Mouse (Mus musculus): Measurements from ENCODE around the gene Amer2. TPM values are rescaled to one million over a fixed set of nuclear protein-coding genes. Genes with fewer than 3 reads are reported as not detected.

The Amer2 gene
- polyA plus RNA-seq, 1 experiment from 2014 or later = 3.3 TPM

GRCm38 (mm10) chr14:60432136-60432535 lies 59.1 kb downstream of the Amer2 start:
- 86% methylated on average over 2 of the region's 2 CpGs for WGBS
- DNase-seq (ENCODE audit: low spot score) (no peak), ATAC-seq (replicated peaks; ENCODE audit: insufficient number of reproducible peaks, low FRiP score, low TSS enrichment, low read depth) (no peak)
- Histone ChIP-seq H3K27ac (replicated peaks; ENCODE audit: low read depth, low read length) (no peak overlapping the region), H3K4me2 (ENCODE audit: low read depth, low read length) (no peak overlapping the region), H3K9me3 (replicated peaks; ENCODE audit: control insufficient read depth, low read length) (no peaks in the 10 kb centered on the region), H3K27me3 (ENCODE audit: control insufficient read depth, insufficient read depth, low read length) (no peaks in the 10 kb centered on the region), H3K9ac (replicated peaks; ENCODE audit: low read length) (no peak overlapping the region), H3K4me1 (ENCODE audit: control insufficient read depth, insufficient read depth, low read length) (no peaks in the 10 kb centered on the region), H3K36me3 (replicated peaks; ENCODE audit: control insufficient read depth, insufficient read depth, low read depth, low read length) (no peaks in the 10 kb centered on the region), H3K4me3 (ENCODE audit: low read depth, low read length) (no peak overlapping the region)

- 81% methylated on average over 4 of the region's 4 CpGs for WGBS
- H3K9me3 ChIP-seq (replicated peaks; ENCODE audit: control insufficient read depth, low read length) = no peaks in the 10 kb centered on the region
- no peaks in the 10 kb centered on the region for H3K4me1 ChIP-seq (ENCODE audit: control insufficient read depth, insufficient read depth, low read length)
- no peaks in the 10 kb centered on the region for H3K36me3 ChIP-seq (replicated peaks; ENCODE audit: control insufficient read depth, insufficient read depth, low read depth, low read length)
- no peak overlapping the region for H3K4me3 ChIP-seq (ENCODE audit: low read depth, low read length)
- no peak overlapping the region for H3K9ac ChIP-seq (replicated peaks; ENCODE audit: low read length)
- no peak overlapping the region for H3K27ac ChIP-seq (replicated peaks; ENCODE audit: low read depth, low read length)
- DNase-seq (ENCODE audit: low spot score) (no peak), ATAC-seq (replicated peaks; ENCODE audit: insufficient number of reproducible peaks, low FRiP score, low TSS enrichment, low read depth) (no peak)
- no peaks in the 10 kb centered on the region for H3K27me3 ChIP-seq (ENCODE audit: control insufficient read depth, insufficient read depth, low read length)
- no peak overlapping the region for H3K4me2 ChIP-seq (ENCODE audit: low read depth, low read length)
Measured at GRCm38 (mm10) chr14:60435515-60435914, 62.5 kb downstream of the Amer2 start.

- ATAC-seq (replicated peaks; ENCODE audit: insufficient number of reproducible peaks, low FRiP score, low TSS enrichment, low read depth) = no peak
- H3K36me3 ChIP-seq (replicated peaks; ENCODE audit: control insufficient read depth, insufficient read depth, low read depth, low read length) = no peaks in the 10 kb centered on the region
- no peak overlapping the region for H3K4me3 ChIP-seq (ENCODE audit: low read depth, low read length)
- no peaks in the 10 kb centered on the region for H3K4me1 ChIP-seq (ENCODE audit: control insufficient read depth, insufficient read depth, low read length)
- no peak overlapping the region for H3K4me2 ChIP-seq (ENCODE audit: low read depth, low read length)
- H3K27ac ChIP-seq (replicated peaks; ENCODE audit: low read depth, low read length) = no peak overlapping the region
- DNase-seq (ENCODE audit: low spot score) = no peak
- H3K9ac ChIP-seq (replicated peaks; ENCODE audit: low read length) = no peak overlapping the region
- H3K9me3 ChIP-seq (replicated peaks; ENCODE audit: control insufficient read depth, low read length) = no peaks in the 10 kb centered on the region
- H3K27me3 ChIP-seq (ENCODE audit: control insufficient read depth, insufficient read depth, low read length) = no peaks in the 10 kb centered on the region
Measured at GRCm38 (mm10) chr14:60436364-60436763, 63.3 kb downstream of the Amer2 start.

Other genes with a start within 250 kb of the Amer2 start
- gene Atp8a2, start 176.1 kb upstream of the Amer2 start, polyA plus RNA-seq (2014; fragmentation: Nextera tagmentation; extraction: Ambion mirVana) = 4.2 and 5.9 TPM in 2 replicates
- gene Nupl1, start 121.8 kb upstream of the Amer2 start, polyA plus RNA-seq (2014; fragmentation: Nextera tagmentation; extraction: Ambion mirVana) = not detected in 2 replicates
- 80.5 and 81.4 TPM in 2 replicates for gene Gm49336, start 121.8 kb upstream of the Amer2 start, polyA plus RNA-seq (2014; fragmentation: Nextera tagmentation; extraction: Ambion mirVana)
- 39.3 and 39.5 TPM in 2 replicates for gene Mtmr6, start 108.0 kb upstream of the Amer2 start, polyA plus RNA-seq (2014; fragmentation: Nextera tagmentation; extraction: Ambion mirVana)

Data from embryonic facial prominence, embryonic 11.5 days (tissue).